In genomic region chr4:81695182-81695581, GRCm38 (mm10) we compare ENCODE assay signal across 29 mouse cellular contexts.
DNase-seq lines count a peak whose midpoint lies in the region; ATAC-seq and TF ChIP-seq lines count a peak whose summit lies in the region.
"Had no signal": no experiment of that assay in that cellular context is flagged by ENCODE, and none has a peak within 500 bp of the region (broad histone marks: within the 10 kb centered on the region; RNA-seq: fewer than 3 reads in every experiment).

No protein-coding gene starts in this region.

- no peaks in the 10 kb centered on the region for H3K9me3 ChIP-seq in forebrain, embryonic 15.5 days
- no peaks in the 10 kb centered on the region for H3K9me3 ChIP-seq in forebrain, embryonic 11.5 days (ENCODE audit: control insufficient read depth, low read length)
- H3K9me3 ChIP-seq in midbrain, embryonic 14.5 days (ENCODE audit: control insufficient read depth, low read length) = no peaks in the 10 kb centered on the region
- H3K9me3 ChIP-seq in midbrain, embryonic 15.5 days = no peaks in the 10 kb centered on the region
- H3K9me3 ChIP-seq: embryonic facial prominence, embryonic 12.5 days; embryonic facial prominence, embryonic 15.5 days; G1E; heart, embryonic 10.5 days; heart, embryonic 13.5 days had no signal

- no peak overlapping the region for H3K9ac ChIP-seq in forebrain, embryonic 15.5 days (replicated peaks)
- H3K9ac ChIP-seq in forebrain, embryonic 11.5 days (ENCODE audit: low read length) = no peak overlapping the region
- H3K9ac ChIP-seq in midbrain, embryonic 14.5 days (replicated peaks; ENCODE audit: low read length) = no peak overlapping the region
- H3K9ac ChIP-seq in midbrain, embryonic 15.5 days = no peak overlapping the region
- H3K9ac ChIP-seq: embryonic facial prominence, embryonic 12.5 days; embryonic facial prominence, embryonic 15.5 days; heart, embryonic 13.5 days; hindbrain, embryonic 14.5 days had no signal

- H3K27me3 ChIP-seq in forebrain, embryonic 15.5 days = no peaks in the 10 kb centered on the region
- no peaks in the 10 kb centered on the region for H3K27me3 ChIP-seq in forebrain, embryonic 11.5 days (ENCODE audit: control insufficient read depth, insufficient read depth, low read length)
- H3K27me3 ChIP-seq in midbrain, embryonic 14.5 days (ENCODE audit: control insufficient read depth, insufficient read depth, low read length) = no peaks in the 10 kb centered on the region
- H3K27me3 ChIP-seq in midbrain, embryonic 15.5 days (replicated peaks) = no peaks in the 10 kb centered on the region
- H3K27me3 ChIP-seq: CH12.LX; embryonic facial prominence, embryonic 12.5 days; embryonic facial prominence, embryonic 15.5 days; heart, embryonic 13.5 days; Patski had no signal

- no peak overlapping the region for H3K4me3 ChIP-seq in forebrain, embryonic 15.5 days
- no peak overlapping the region for H3K4me3 ChIP-seq in forebrain, embryonic 11.5 days (ENCODE audit: low read depth, low read length)
- no peak overlapping the region for H3K4me3 ChIP-seq in midbrain, embryonic 14.5 days (replicated peaks; ENCODE audit: low read depth, low read length)
- H3K4me3 ChIP-seq in midbrain, embryonic 15.5 days = no peak overlapping the region
- H3K4me3 ChIP-seq: embryonic facial prominence, embryonic 12.5 days; embryonic facial prominence, embryonic 15.5 days; heart, adult 2 months; heart, embryonic 10.5 days; heart, embryonic 13.5 days had no signal

- no peak for DNase-seq in forebrain, embryonic 11.5 days (ENCODE audit: low spot score)
- peak; percentile 8 for DNase-seq in midbrain, embryonic 14.5 days
- peak; percentile 71 for DNase-seq in brain, embryonic 14.5 days (ENCODE audit: low read depth)
- DNase-seq in embryo, embryonic 10 days (ENCODE audit: low spot score) = no peak
- DNase-seq in yolk sac, embryonic 10.5 days (ENCODE audit: low spot score) = no peak
- DNase-seq: adrenal gland, postnatal 10 days; adrenal gland, postnatal 36 days; B cell, adult 2 months; cerebellum, adult 18-20 months; cerebellum, adult 9-10 months; cerebellum, postnatal 14 days; gastrocnemius, postnatal 10 days; gastrocnemius, postnatal 36 days; heart, adult 2 months; heart, postnatal 14 days; heart, postnatal 4 days had no signal

- no peak overlapping the region for H3K27ac ChIP-seq in forebrain, embryonic 15.5 days (replicated peaks)
- H3K27ac ChIP-seq in forebrain, embryonic 11.5 days (ENCODE audit: low read depth, low read length) = no peak overlapping the region
- H3K27ac ChIP-seq in midbrain, embryonic 14.5 days (replicated peaks; ENCODE audit: low read depth, low read length) = no peak overlapping the region
- H3K27ac ChIP-seq in midbrain, embryonic 15.5 days = no peak overlapping the region
- H3K27ac ChIP-seq: embryonic facial prominence, embryonic 12.5 days; embryonic facial prominence, embryonic 15.5 days; heart, adult 2 months; heart, embryonic 10.5 days; heart, embryonic 13.5 days; hindbrain, embryonic 14.5 days; hindbrain, postnatal 0 days had no signal

- ATAC-seq in forebrain, embryonic 15.5 days (replicated peaks) = 0 out of 2 replicates have a peak, but pooled peaks have one; percentile 58
- no peak for ATAC-seq in forebrain, embryonic 11.5 days (replicated peaks; ENCODE audit: low FRiP score)
- ATAC-seq in midbrain, embryonic 14.5 days (ENCODE audit: low FRiP score, low TSS enrichment) = no peak
- ATAC-seq in midbrain, embryonic 15.5 days (replicated peaks) = no peak
- ATAC-seq: hindbrain, postnatal 0 days; inflammation-experienced regulatory T-cells, adult 6 months; intestine, embryonic 16.5 days; Patski had no signal

- 0 out of 2 replicates have a peak, but pooled peaks cover 6% of the 10 kb centered on the region for H3K4me1 ChIP-seq in forebrain, embryonic 15.5 days
- no peaks in the 10 kb centered on the region for H3K4me1 ChIP-seq in forebrain, embryonic 11.5 days (replicated peaks; ENCODE audit: control insufficient read depth, insufficient read depth, low read length)
- no peaks in the 10 kb centered on the region for H3K4me1 ChIP-seq in midbrain, embryonic 14.5 days (ENCODE audit: control insufficient read depth, insufficient read depth, low read length)
- H3K4me1 ChIP-seq in midbrain, embryonic 15.5 days = no peaks in the 10 kb centered on the region
- H3K4me1 ChIP-seq: embryonic facial prominence, embryonic 12.5 days; embryonic facial prominence, embryonic 15.5 days; heart, embryonic 10.5 days; heart, embryonic 13.5 days had no signal

- no peak for TF ChIP-seq CTCF in brain, embryonic 14.5 days (IDR thresholded peaks at IDR 0.05; ENCODE audit: borderline replicate concordance, extremely low read depth, insufficient read depth, insufficient read length)

- no peak for TF ChIP-seq POLR2A in brain, embryonic 14.5 days (IDR thresholded peaks at IDR 0.05; ENCODE audit: borderline replicate concordance, extremely low read depth, insufficient read depth, insufficient read length, poor library complexity, severe bottlenecking)

- no peak overlapping the region for H3K4me2 ChIP-seq in forebrain, embryonic 15.5 days (replicated peaks)
- no peak overlapping the region for H3K4me2 ChIP-seq in forebrain, embryonic 11.5 days (ENCODE audit: low read depth, low read length, severe bottlenecking)
- no peak overlapping the region for H3K4me2 ChIP-seq in midbrain, embryonic 14.5 days (ENCODE audit: low read length)
- H3K4me2 ChIP-seq in midbrain, embryonic 15.5 days = no peak overlapping the region
- H3K4me2 ChIP-seq: embryonic facial prominence, embryonic 12.5 days; embryonic facial prominence, embryonic 15.5 days; heart, embryonic 13.5 days; hindbrain, embryonic 14.5 days had no signal

- no peaks in the 10 kb centered on the region for H3K36me3 ChIP-seq in forebrain, embryonic 15.5 days
- no peaks in the 10 kb centered on the region for H3K36me3 ChIP-seq in forebrain, embryonic 11.5 days (ENCODE audit: control insufficient read depth, insufficient read depth, low read length)
- no peaks in the 10 kb centered on the region for H3K36me3 ChIP-seq in midbrain, embryonic 14.5 days (ENCODE audit: control insufficient read depth, insufficient read depth, low read length)
- no peaks in the 10 kb centered on the region for H3K36me3 ChIP-seq in midbrain, embryonic 15.5 days (replicated peaks)
- H3K36me3 ChIP-seq: embryonic facial prominence, embryonic 12.5 days; embryonic facial prominence, embryonic 15.5 days; G1E; heart, embryonic 10.5 days; heart, embryonic 13.5 days had no signal

Comparison
In these comparisons a context has a peak if more than half of its experiments do, and no peak if none do; other contexts are left out.
1. DNase-seq: peak in midbrain, embryonic 14.5 days (single experiment) and brain, embryonic 14.5 days (single experiment); none in forebrain, embryonic 11.5 days (single experiment), embryo, embryonic 10 days (single experiment) and yolk sac, embryonic 10.5 days (single experiment).